Mouse (Mus musculus) embryonic facial prominence, embryonic 14.5 days (tissue): ENCODE results near the gene S100a7a. TPM values are rescaled to one million over a fixed set of nuclear protein-coding genes. Genes with fewer than 3 reads are reported as not detected.

Source experiments
- ATAC-seq: fragments of 200-750 bp; cut with Nextera tagmentation; 2 replicates; pipeline ENCODE4 v1.8.0; 2017; ENCODE audit warnings: low read depth, moderate number of reproducible peaks, moderate TSS enrichment
- DNase-seq: peaks from one replicate; pipeline ENCODE4 v3.0.0-alpha.2; 2015; ENCODE audit warnings: low spot score
- H3K27ac ChIP-seq: fragments of 300-500 bp; sonication (generic); replicated peaks from 2 replicates; pipeline ENCODE4 v1.5.1; 2014; ENCODE audit warnings: low read depth, mild to moderate bottlenecking, low read length, moderate library complexity
- H3K27me3 ChIP-seq: fragments of 300-500 bp; sonication (generic); replicated peaks from 2 replicates; pipeline ENCODE4 v1.6.1; 2014; ENCODE audit warnings: low read length; ENCODE audit not compliant: control insufficient read depth, insufficient read depth
- H3K36me3 ChIP-seq: fragments of 300-500 bp; sonication (generic); 2 replicates; pipeline ENCODE4 v1.6.1; 2014; ENCODE audit warnings: low read length, mixed read lengths; ENCODE audit not compliant: control insufficient read depth, insufficient read depth
- H3K4me1 ChIP-seq: fragments of 300-500 bp; sonication (generic); 2 replicates; pipeline ENCODE4 v1.6.1; 2014; ENCODE audit warnings: antibody characterized with exemption, low read length; ENCODE audit not compliant: control insufficient read depth, insufficient read depth
- H3K4me2 ChIP-seq: fragments of 300-500 bp; sonication (generic); 2 replicates; pipeline ENCODE4 v1.6.1; 2014; ENCODE audit warnings: low read depth, mild to moderate bottlenecking, low read length, moderate library complexity, mixed read lengths
- H3K4me3 ChIP-seq: fragments of 300-500 bp; sonication (generic); 2 replicates; pipeline ENCODE4 v1.5.1; 2014; ENCODE audit warnings: low read depth, mild to moderate bottlenecking, low read length
- H3K9ac ChIP-seq: fragments of 300-500 bp; sonication (generic); 2 replicates; pipeline ENCODE4 v1.6.1; 2014; ENCODE audit warnings: low read depth, mild to moderate bottlenecking, low read length, moderate library complexity, mixed read lengths
- H3K9me3 ChIP-seq: fragments of 300-500 bp; sonication (generic); 2 replicates; pipeline ENCODE4 v1.6.1; 2016; ENCODE audit warnings: low read length; ENCODE audit not compliant: control insufficient read depth
- WGBS: fragments of 180-500 bp; shearing (Covaris S2); extraction: QIAGEN DNeasy Blood & Tissue Kit; methylation state at CpG from one replicate; pipeline ENCODE4 v1.1.7; 2014; 5-methylcytosine and 5-hydroxymethylcytosine counted together
- polyA plus RNA-seq: library from polyadenylated mRNA; unstranded; fragments of >200 nt; fragmentation: Nextera tagmentation; extraction: Ambion mirVana; gene quantifications from 2 replicates; pipeline ENCODE4 v1.2.1, GENCODE M21; 2014

S100a7a gene
- 0.84 TPM in 1 of 2 replicates, not detected in the other for polyA plus RNA-seq

- no peak within 1 kb of the TSS for H3K27ac ChIP-seq
- H3K4me2 ChIP-seq, result no peak within 1 kb of the TSS
- ATAC-seq, result no peak
- H3K9ac ChIP-seq, result no peak within 1 kb of the TSS
- no peak for DNase-seq
- H3K4me3 ChIP-seq, result no peak within 1 kb of the TSS
- H3K4me1 ChIP-seq, result no peaks in the 10 kb centered on the region
- H3K27me3 ChIP-seq, result no peaks in the 10 kb centered on the region
- no peaks in the 10 kb centered on the region for H3K9me3 ChIP-seq
- no peaks in the 10 kb centered on the region for H3K36me3 ChIP-seq
Measured at GRCm38 (mm10) chr3:90653717-90654116, at the start of gene S100a7a. S100a7a (plus strand) TSS chr3:90654017.

- no peak overlapping the region for H3K4me2 ChIP-seq
- H3K36me3 ChIP-seq, result no peaks in the 10 kb centered on the region
- 24% methylated on average over 4 of the region's 4 CpGs for WGBS
- H3K27me3 ChIP-seq, result no peaks in the 10 kb centered on the region
- H3K27ac ChIP-seq, result peak overlapping the region; percentile 82
- DNase-seq (peak; percentile 92), ATAC-seq (peak; percentile 82)
- H3K4me1 ChIP-seq, result peaks cover 37% of the 10 kb centered on the region
- H3K9me3 ChIP-seq, result no peaks in the 10 kb centered on the region
- H3K9ac ChIP-seq, result no peak overlapping the region
- no peak overlapping the region for H3K4me3 ChIP-seq
Measured at GRCm38 (mm10) chr3:90604416-90604815, 49.4 kb upstream of the S100a7a start.

GRCm38 (mm10) chr3:90605049-90605448 lies 48.8 kb upstream of the S100a7a start:
- H3K4me1 ChIP-seq, result peaks cover 37% of the 10 kb centered on the region
- ATAC-seq (no peak), DNase-seq (no peak)
- no peak overlapping the region for H3K4me3 ChIP-seq
- no peaks in the 10 kb centered on the region for H3K9me3 ChIP-seq
- H3K27me3 ChIP-seq, result no peaks in the 10 kb centered on the region
- WGBS, result 53% methylated on average over 3 of the region's 3 CpGs
- no peak overlapping the region for H3K4me2 ChIP-seq
- peak overlapping the region; percentile 82 for H3K27ac ChIP-seq
- H3K9ac ChIP-seq, result no peak overlapping the region
- no peaks in the 10 kb centered on the region for H3K36me3 ChIP-seq

GRCm38 (mm10) chr3:90605736-90606135 lies 48.1 kb upstream of the S100a7a start:
- Histone ChIP-seq H3K27ac (peak overlapping the region; percentile 82), H3K27me3 (no peaks in the 10 kb centered on the region), H3K9ac (no peak overlapping the region), H3K4me2 (no peak overlapping the region), H3K36me3 (no peaks in the 10 kb centered on the region), H3K4me3 (no peak overlapping the region), H3K9me3 (no peaks in the 10 kb centered on the region), H3K4me1 (peaks cover 37% of the 10 kb centered on the region)
- ATAC-seq (peak; percentile 9; the same call in 1 of the 2 replicates), DNase-seq (no peak)
- WGBS, result 56% methylated on average over 2 of the region's 2 CpGs

- 50% methylated on average over 6 of the region's 6 CpGs for WGBS
- Histone ChIP-seq H3K9me3 (no peaks in the 10 kb centered on the region), H3K36me3 (no peaks in the 10 kb centered on the region), H3K27me3 (no peaks in the 10 kb centered on the region), H3K27ac (peak overlapping the region; percentile 82), H3K4me1 (peaks cover 37% of the 10 kb centered on the region), H3K4me3 (no peak overlapping the region), H3K4me2 (no peak overlapping the region), H3K9ac (no peak overlapping the region)
- peak; percentile 89 for DNase-seq
- ATAC-seq, result peak; percentile 74
Measured at GRCm38 (mm10) chr3:90606185-90606584, 47.6 kb upstream of the S100a7a start.

GRCm38 (mm10) chr3:90607361-90607760 lies 46.5 kb upstream of the S100a7a start:
- peaks cover 37% of the 10 kb centered on the region for H3K4me1 ChIP-seq
- DNase-seq, result no peak
- WGBS, result 80% methylated on average over 3 of the region's 3 CpGs

GRCm38 (mm10) chr3:90608223-90608622 lies 45.6 kb upstream of the S100a7a start, which contains the start of gene S100a5:
S100a5 (plus strand) TSS chr3:90608523.
- Histone ChIP-seq H3K4me3 (no peak within 1 kb of the TSS), H3K4me1 (peaks cover 39% of the 10 kb centered on the region), H3K36me3 (no peaks in the 10 kb centered on the region), H3K9me3 (no peaks in the 10 kb centered on the region), H3K9ac (no peak within 1 kb of the TSS), H3K4me2 (no peak within 1 kb of the TSS), H3K27ac (no peak within 1 kb of the TSS), H3K27me3 (no peaks in the 10 kb centered on the region)
- ATAC-seq, result no peak
- WGBS, result 67% methylated on average over 3 of the region's 3 CpGs
- DNase-seq, result no peak

More at GRCm38 (mm10) chr3:90607361-90607760, 46.5 kb upstream of the S100a7a start:
- Histone ChIP-seq H3K27me3 (no peaks in the 10 kb centered on the region), H3K9me3 (no peaks in the 10 kb centered on the region), H3K4me3 (no peak overlapping the region), H3K4me2 (no peak overlapping the region), H3K9ac (no peak overlapping the region), H3K36me3 (no peaks in the 10 kb centered on the region), H3K27ac (no peak overlapping the region)
- no peak for ATAC-seq

GRCm38 (mm10) chr3:90609102-90609501 lies 44.7 kb upstream of the S100a7a start:
- no peak overlapping the region for H3K4me3 ChIP-seq
- DNase-seq (no peak), ATAC-seq (no peak)
- H3K27ac ChIP-seq, result no peak overlapping the region
- H3K4me1 ChIP-seq, result peaks cover 38% of the 10 kb centered on the region
- no peaks in the 10 kb centered on the region for H3K27me3 ChIP-seq
- no peak overlapping the region for H3K4me2 ChIP-seq
- H3K36me3 ChIP-seq, result no peaks in the 10 kb centered on the region
- H3K9ac ChIP-seq, result no peak overlapping the region
- no peaks in the 10 kb centered on the region for H3K9me3 ChIP-seq

- no peak overlapping the region for H3K4me3 ChIP-seq
- ATAC-seq (no peak), DNase-seq (no peak)
- no peaks in the 10 kb centered on the region for H3K27me3 ChIP-seq
- H3K4me1 ChIP-seq, result peaks cover 21% of the 10 kb centered on the region
- H3K9ac ChIP-seq, result no peak overlapping the region
- H3K4me2 ChIP-seq, result no peak overlapping the region
- 91% methylated on average over 3 of the region's 3 CpGs for WGBS
- no peak overlapping the region for H3K27ac ChIP-seq
- H3K36me3 ChIP-seq, result no peaks in the 10 kb centered on the region
- H3K9me3 ChIP-seq, result no peaks in the 10 kb centered on the region
Measured at GRCm38 (mm10) chr3:90611494-90611893, 42.3 kb upstream of the S100a7a start.
